Mouse (Mus musculus) liver, adult 2 months (tissue): ENCODE measurements around the gene Ern2.

Source experiments
- CTCF ChIP-seq: fragments of 200-500 bp; IDR thresholded peaks from 2 replicates; pipeline ENCODE4 v1.5.1; 2011; ENCODE audit warnings: low read depth, low read length, control low read depth
- POLR2A ChIP-seq: fragments of 200-500 bp; IDR thresholded peaks from 2 replicates; pipeline ENCODE4 v1.6.1; 2011; ENCODE audit warnings: low read length, control low read depth; ENCODE audit not compliant: insufficient read depth; ENCODE audit errors: extremely low read depth

- TF ChIP-seq CTCF (no peak), POLR2A (no peak)
These were observed at the start of gene Ern2 for GRCm38 (mm10) chr7:122186043-122186442.
